Mouse (Mus musculus) midbrain, embryonic 12.5 days (tissue): ENCODE data around the gene Olfr1410. TPM values are rescaled to one million over a fixed set of nuclear protein-coding genes. Genes with fewer than 3 reads are reported as not detected.

Source experiments
- ATAC-seq: fragments of 200-750 bp; cut with Nextera tagmentation; 2 replicates; pipeline ENCODE4 v1.8.0; 2017; ENCODE audit warnings: low read depth, moderate TSS enrichment, moderate library complexity; ENCODE audit not compliant: low FRiP score
- H3K27ac ChIP-seq: fragments of 300-500 bp; sonication (generic); replicated peaks from 2 replicates; pipeline ENCODE4 v1.5.1; 2016; ENCODE audit warnings: mild to moderate bottlenecking
- H3K27me3 ChIP-seq: fragments of 300-500 bp; sonication (generic); 2 replicates; pipeline ENCODE4 v1.6.1; 2016; ENCODE audit warnings: mild to moderate bottlenecking
- H3K36me3 ChIP-seq: fragments of 300-500 bp; sonication (generic); 2 replicates; pipeline ENCODE4 v1.6.1; 2016
- H3K4me1 ChIP-seq: fragments of 300-500 bp; sonication (generic); 2 replicates; pipeline ENCODE4 v1.6.1; 2016
- H3K4me2 ChIP-seq: fragments of 300-500 bp; sonication (generic); replicated peaks from 2 replicates; pipeline ENCODE4 v1.6.1; 2016; ENCODE audit warnings: mild to moderate bottlenecking, moderate library complexity
- H3K4me3 ChIP-seq: fragments of 300-500 bp; sonication (generic); 2 replicates; pipeline ENCODE4 v1.5.1; 2016; ENCODE audit warnings: mild to moderate bottlenecking
- H3K9ac ChIP-seq: fragments of 300-500 bp; sonication (generic); replicated peaks from 2 replicates; pipeline ENCODE4 v1.6.1; 2016; ENCODE audit warnings: mild to moderate bottlenecking, moderate library complexity
- H3K9me3 ChIP-seq: fragments of 300-500 bp; sonication (generic); 2 replicates; pipeline ENCODE4 v1.6.1; 2016; ENCODE audit warnings: mild to moderate bottlenecking
- WGBS: fragments of 180-500 bp; shearing (Covaris S2); methylation state at CpG from one replicate; pipeline ENCODE4 v1.1.7; 2016; 5-methylcytosine and 5-hydroxymethylcytosine counted together
- polyA plus RNA-seq: library from polyadenylated mRNA; unstranded; fragments of >200 nt; fragmentation: Nextera tagmentation; extraction: Ambion mirVana; gene quantifications from 2 replicates; pipeline ENCODE4 v1.2.1, GENCODE M21; 2016

The Olfr1410 gene
- polyA plus RNA-seq, 1 experiment from 2014 or later, result not detected

DNA sequence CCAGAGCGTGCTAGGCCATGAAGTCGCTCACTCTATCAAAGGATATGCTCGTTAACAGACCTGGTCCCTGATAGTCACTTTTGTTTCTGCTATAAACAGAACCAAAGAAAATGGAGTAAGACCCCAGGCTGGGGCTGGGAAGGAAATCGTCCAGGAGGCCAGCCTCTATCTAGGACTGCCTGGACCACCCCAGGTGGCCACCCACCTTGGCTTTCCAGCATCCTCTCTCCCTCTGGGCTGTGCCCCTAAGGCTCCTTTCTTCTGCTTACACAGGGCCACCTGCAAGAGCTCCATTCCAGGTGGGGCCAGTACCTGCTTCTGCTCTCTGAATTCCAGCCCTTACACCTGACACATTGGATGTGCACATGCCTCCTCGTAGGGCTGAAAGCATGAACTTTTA, 26.6 kb downstream of the Olfr1410 start:
- H3K9ac ChIP-seq, result no peak overlapping the region
- peaks cover 6% of the 10 kb centered on the region; the same call in 1 of the 2 replicates for H3K4me1 ChIP-seq
- no peak overlapping the region for H3K4me2 ChIP-seq
- 85% methylated on average over 5 of the region's 5 CpGs for WGBS
- ATAC-seq, result no peak
- H3K27ac ChIP-seq, result no peak overlapping the region
- no peaks in the 10 kb centered on the region for H3K27me3 ChIP-seq
- H3K9me3 ChIP-seq, result no peaks in the 10 kb centered on the region
- H3K4me3 ChIP-seq, result no peak overlapping the region
- H3K36me3 ChIP-seq, result peaks cover 15% of the 10 kb centered on the region

DNA sequence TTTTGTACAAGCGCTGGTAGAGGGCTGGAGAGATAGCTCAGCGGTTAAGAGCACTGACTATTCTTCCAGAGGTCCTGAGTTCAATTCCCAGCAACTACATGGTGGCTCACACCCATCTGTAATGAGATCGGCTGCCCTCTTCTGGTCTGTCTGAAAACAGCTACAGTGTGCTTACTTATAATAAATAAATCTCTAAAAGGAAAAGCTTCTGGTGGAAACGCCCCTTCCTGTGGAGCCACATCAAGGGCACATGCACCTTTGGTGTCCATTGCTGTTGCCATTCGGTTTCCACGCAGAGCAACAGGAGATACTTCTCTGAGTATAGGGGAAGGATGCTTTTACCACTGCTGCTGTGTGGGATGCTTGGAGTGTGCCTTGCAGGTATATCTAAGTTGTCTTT, 27.4 kb downstream of the Olfr1410 start:
- H3K27ac ChIP-seq, result no peak overlapping the region
- no peak for ATAC-seq
- WGBS, result 67% methylated on average over 6 of the region's 6 CpGs

DNA sequence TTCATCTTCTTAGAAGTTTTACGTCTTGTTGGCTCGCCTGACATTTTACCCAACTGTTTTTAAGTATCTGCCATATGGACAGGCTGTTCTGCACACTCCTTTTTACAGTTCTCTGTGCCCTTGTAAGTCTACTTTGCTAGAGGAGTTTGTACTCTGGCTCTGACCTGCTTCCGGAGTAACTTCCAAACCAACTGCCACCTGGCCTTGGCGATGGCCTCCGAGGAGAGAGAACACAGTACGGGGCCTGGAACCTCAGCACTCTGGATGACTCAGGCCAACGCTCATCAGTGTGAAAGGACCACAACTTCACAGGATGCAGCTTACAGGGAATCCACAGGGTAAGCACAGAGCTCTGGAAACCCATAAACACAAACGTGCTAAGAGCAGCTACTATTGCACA, 28.1 kb downstream of the Olfr1410 start:
- H3K9me3 ChIP-seq, result no peaks in the 10 kb centered on the region
- H3K4me3 ChIP-seq, result no peak overlapping the region
- H3K4me1 ChIP-seq, result peaks cover 6% of the 10 kb centered on the region; the same call in 1 of the 2 replicates
- peaks cover 30% of the 10 kb centered on the region for H3K36me3 ChIP-seq
- H3K4me2 ChIP-seq, result no peak overlapping the region
- H3K27me3 ChIP-seq, result no peaks in the 10 kb centered on the region
- no peak overlapping the region for H3K27ac ChIP-seq
- 93% methylated on average over 8 of the region's 8 CpGs for WGBS
- ATAC-seq, result no peak
- H3K9ac ChIP-seq, result no peak overlapping the region

More for the DNA sequence above, 27.4 kb downstream of the Olfr1410 start:
- H3K36me3 ChIP-seq, result peaks cover 23% of the 10 kb centered on the region
- H3K4me3 ChIP-seq, result no peak overlapping the region
- H3K27me3 ChIP-seq, result no peaks in the 10 kb centered on the region
- H3K9ac ChIP-seq, result no peak overlapping the region
- H3K4me1 ChIP-seq, result peaks cover 6% of the 10 kb centered on the region; the same call in 1 of the 2 replicates
- H3K9me3 ChIP-seq, result no peaks in the 10 kb centered on the region
- no peak overlapping the region for H3K4me2 ChIP-seq

DNA sequence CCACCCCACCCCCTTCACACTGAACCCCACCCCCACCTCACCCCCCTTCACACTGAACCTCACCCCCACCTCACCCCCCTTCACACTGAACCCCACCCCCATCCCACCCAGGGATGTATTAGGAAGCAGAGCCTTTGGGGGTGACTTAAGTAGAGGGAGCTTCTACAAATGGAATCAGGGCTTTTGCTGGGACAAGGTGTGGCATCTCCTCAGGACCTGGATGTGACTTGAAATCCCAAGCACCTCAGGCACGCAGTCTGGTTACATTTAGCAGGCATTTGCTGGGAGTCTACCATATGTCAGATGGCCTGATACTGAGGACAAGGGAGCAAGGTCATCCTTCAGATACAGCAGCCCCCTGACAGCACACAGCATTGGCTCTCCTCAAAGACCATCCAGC, 29.0 kb downstream of the Olfr1410 start:
- Histone ChIP-seq H3K27ac (peak overlapping the region; percentile 52; the same call in 1 of the 2 replicates), H3K9me3 (no peaks in the 10 kb centered on the region)

DNA sequence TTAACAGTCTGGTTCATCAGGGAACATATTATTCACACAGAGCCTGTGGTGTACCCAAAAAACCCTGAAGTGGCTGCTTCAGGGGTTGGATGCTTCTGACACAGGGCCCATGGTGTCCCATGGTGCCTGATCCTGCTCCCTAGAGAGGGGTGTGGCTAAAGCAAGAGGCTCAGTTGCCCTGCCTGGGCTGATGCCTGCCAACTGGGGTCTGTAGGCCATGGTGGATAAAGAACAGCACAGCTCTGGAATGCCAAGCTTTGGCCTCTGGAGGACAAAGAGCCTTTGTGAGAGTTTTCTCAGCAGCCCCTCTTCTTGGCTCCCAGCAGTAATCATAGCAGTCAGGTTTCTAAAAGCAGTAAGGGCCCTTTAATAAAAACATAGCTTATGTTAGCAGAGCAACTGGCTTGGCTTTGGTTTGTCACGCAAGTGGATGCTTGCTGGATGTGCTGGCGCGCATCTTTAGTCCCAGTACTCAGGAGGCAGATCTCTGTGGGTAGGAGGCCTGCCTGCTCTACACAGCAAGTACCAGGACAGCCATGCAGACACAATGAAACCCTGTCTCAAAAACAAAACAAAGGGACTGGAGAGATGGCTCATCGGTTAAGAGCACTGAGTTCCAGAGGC, 29.5 kb downstream of the Olfr1410 start:
- peaks cover 9% of the 10 kb centered on the region for H3K4me1 ChIP-seq
- peak; percentile 54; the same call in 1 of the 2 replicates for ATAC-seq
- H3K9me3 ChIP-seq, result no peaks in the 10 kb centered on the region
- H3K27me3 ChIP-seq, result no peaks in the 10 kb centered on the region
- WGBS, result 74% methylated on average over 4 of the region's 4 CpGs
- H3K4me3 ChIP-seq, result no peak overlapping the region
- peaks cover 38% of the 10 kb centered on the region for H3K36me3 ChIP-seq
- H3K9ac ChIP-seq, result no peak overlapping the region
- peak overlapping the region; percentile 52 for H3K27ac ChIP-seq
- H3K4me2 ChIP-seq, result no peak overlapping the region

More for the DNA sequence above, 29.0 kb downstream of the Olfr1410 start:
- ATAC-seq, result no peak
- H3K27me3 ChIP-seq, result no peaks in the 10 kb centered on the region
- 82% methylated on average over 1 of the region's 1 CpGs for WGBS
- H3K9ac ChIP-seq, result no peak overlapping the region
- no peak overlapping the region for H3K4me3 ChIP-seq
- no peak overlapping the region for H3K4me2 ChIP-seq
- H3K36me3 ChIP-seq, result peaks cover 38% of the 10 kb centered on the region
- H3K4me1 ChIP-seq, result peaks cover 6% of the 10 kb centered on the region; the same call in 1 of the 2 replicates

DNA sequence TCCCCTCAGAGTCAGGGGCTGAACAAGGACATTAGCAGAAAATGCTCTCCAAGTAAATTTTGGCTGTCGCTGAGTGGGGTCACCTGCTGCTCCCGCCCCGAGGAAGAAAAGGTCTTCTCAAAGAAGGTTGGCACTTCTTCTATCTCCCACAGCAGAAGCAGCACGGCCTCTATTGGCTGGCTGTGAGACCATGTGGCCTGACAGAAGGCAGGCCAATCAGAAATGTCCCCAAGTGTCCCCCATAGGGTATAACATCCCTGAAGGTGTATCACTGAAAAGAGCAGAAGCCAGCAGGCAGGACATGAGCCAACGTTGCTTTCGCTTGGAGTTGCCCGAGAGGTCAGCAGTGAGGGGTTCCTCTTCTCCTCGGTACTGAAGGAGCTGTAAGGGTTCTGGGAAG, 30.4 kb downstream of the Olfr1410 start:
- 84% methylated on average over 8 of the region's 8 CpGs for WGBS
- peaks cover 18% of the 10 kb centered on the region for H3K4me1 ChIP-seq
- H3K9me3 ChIP-seq, result no peaks in the 10 kb centered on the region
- H3K4me2 ChIP-seq, result no peak overlapping the region
- H3K9ac ChIP-seq, result no peak overlapping the region
- H3K27me3 ChIP-seq, result no peaks in the 10 kb centered on the region
- ATAC-seq, result no peak
- H3K27ac ChIP-seq, result no peak overlapping the region; the same call in 1 of the 2 replicates
- H3K4me3 ChIP-seq, result no peak overlapping the region
- H3K36me3 ChIP-seq, result peaks cover 38% of the 10 kb centered on the region

DNA sequence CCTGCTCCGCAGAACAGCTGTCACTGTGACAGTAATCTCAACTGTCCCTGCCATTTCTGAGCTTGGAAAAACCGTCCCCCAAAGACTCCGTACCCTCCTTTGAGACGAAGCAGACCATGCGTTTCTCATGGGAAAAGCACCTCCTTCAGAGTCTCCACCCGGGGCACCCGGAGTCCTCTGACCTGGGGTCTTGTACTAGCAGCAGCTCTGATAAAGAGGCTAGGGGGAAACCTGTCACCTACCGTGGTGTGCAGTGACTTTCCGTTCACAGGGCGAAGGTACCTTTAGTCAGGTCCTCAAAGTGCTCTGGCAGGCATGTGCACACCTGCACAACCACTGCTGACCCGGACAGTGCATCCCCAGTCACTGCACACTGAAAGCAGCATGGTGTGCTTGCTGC, 31.1 kb downstream of the Olfr1410 start:
- peaks cover 21% of the 10 kb centered on the region for H3K4me1 ChIP-seq
- 92% methylated on average over 11 of the region's 11 CpGs for whole genome bisulfite sequencing
- no peak overlapping the region for H3K4me3 ChIP-seq
- ATAC-seq, result no peak
- H3K27me3 ChIP-seq, result no peaks in the 10 kb centered on the region
- H3K4me2 ChIP-seq, result no peak overlapping the region
- no peaks in the 10 kb centered on the region for H3K9me3 ChIP-seq
- no peak overlapping the region for H3K9ac ChIP-seq
- no peak overlapping the region for H3K27ac ChIP-seq
- peaks cover 38% of the 10 kb centered on the region for H3K36me3 ChIP-seq

DNA sequence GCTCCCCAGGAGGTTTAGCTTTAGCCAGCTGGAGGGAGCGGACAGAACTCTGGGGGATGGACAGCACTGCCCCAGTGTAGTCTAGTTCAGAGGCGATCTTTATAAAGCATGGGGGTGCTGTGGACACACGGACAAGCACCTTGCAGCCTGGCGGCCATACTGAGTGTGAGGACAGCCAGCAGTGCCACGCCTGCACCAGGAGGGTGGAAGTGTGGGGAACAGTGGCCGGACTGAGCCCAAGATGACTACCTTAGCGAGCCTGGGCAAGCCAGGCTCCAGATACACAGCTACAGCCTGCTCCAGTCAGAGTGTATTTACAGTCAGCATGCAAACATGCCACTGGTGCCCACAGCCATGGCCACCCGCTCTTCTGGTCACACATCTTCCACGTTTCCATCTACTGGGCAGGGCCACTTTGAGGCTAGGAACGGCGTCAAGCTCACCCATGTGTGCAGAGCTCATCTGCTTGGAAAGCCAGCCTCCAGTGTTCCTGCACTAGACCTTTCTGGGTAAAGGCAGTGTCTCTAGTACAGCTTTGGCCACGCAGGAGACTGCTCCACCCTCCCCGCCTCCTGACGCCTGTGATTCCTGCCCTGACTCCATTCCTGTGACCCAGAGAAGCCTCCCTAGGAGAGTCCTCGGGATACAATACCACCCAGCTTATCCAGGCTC, 32.1 kb downstream of the Olfr1410 start:
- no peak overlapping the region for H3K27ac ChIP-seq
- no peak overlapping the region for H3K4me2 ChIP-seq
- 0 out of 2 replicates have a peak overlapping the region, but pooled peaks have one; percentile 5 for H3K9ac ChIP-seq
- WGBS, result 89% methylated on average over 15 of the region's 15 CpGs
- no peak overlapping the region for H3K4me3 ChIP-seq
- peaks cover 27% of the 10 kb centered on the region for H3K4me1 ChIP-seq
- no peaks in the 10 kb centered on the region for H3K9me3 ChIP-seq
- H3K27me3 ChIP-seq, result no peaks in the 10 kb centered on the region
- no peak for ATAC-seq
- peaks cover 38% of the 10 kb centered on the region for H3K36me3 ChIP-seq

DNA sequence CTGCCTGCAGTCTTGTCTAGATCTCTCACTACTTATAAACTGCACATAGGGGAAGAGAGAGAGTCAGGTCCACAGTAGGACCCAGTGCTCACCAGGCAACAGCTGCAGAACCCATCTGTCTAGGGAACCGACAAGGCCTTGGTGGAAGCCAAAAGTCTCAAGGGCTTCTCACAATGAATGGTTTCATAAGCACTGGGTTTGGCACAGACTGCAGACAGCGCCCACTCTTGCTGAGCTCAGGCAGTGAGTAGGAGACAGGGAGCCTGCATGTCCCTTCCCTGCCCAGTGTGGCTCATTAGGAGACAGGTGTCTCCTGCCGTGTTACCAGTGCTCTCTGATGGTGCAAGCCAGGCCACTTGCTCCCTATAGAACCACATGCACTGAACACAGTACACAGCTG, 32.6 kb downstream of the Olfr1410 start:
- Histone ChIP-seq H3K4me3 (no peak overlapping the region), H3K27me3 (no peaks in the 10 kb centered on the region), H3K4me1 (peaks cover 27% of the 10 kb centered on the region), H3K4me2 (no peak overlapping the region), H3K27ac (no peak overlapping the region), H3K9ac (no peak overlapping the region), H3K9me3 (no peaks in the 10 kb centered on the region), H3K36me3 (peaks cover 38% of the 10 kb centered on the region)
- 95% methylated on average over 3 of the region's 3 CpGs for WGBS
- ATAC-seq, result no peak

DNA sequence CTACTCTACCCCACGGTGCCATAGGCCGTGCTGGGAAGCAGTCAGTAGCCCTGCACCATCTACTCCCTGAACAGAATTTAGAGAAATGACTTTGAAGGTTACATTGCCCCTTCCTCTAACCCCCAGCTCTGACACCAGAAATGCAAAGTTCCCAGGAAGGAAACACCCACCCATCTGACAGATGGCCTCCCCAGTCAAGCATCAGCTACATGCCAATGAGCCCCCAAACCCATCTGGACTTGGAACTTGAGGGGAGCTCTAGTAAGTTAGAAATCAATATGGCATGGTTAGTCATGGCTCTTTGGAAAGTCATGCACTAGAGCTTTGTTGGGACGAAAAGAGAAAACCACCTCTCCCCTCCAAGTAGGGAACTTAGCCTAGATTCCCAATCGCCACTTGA, 33.2 kb downstream of the Olfr1410 start:
- Histone ChIP-seq H3K9me3 (no peaks in the 10 kb centered on the region), H3K27me3 (no peaks in the 10 kb centered on the region), H3K36me3 (peaks cover 38% of the 10 kb centered on the region), H3K9ac (no peak overlapping the region), H3K4me1 (peaks cover 27% of the 10 kb centered on the region), H3K4me2 (no peak overlapping the region), H3K27ac (no peak overlapping the region), H3K4me3 (no peak overlapping the region)
- 96% methylated on average over 4 of the region's 4 CpGs for WGBS
- no peak for ATAC-seq

DNA sequence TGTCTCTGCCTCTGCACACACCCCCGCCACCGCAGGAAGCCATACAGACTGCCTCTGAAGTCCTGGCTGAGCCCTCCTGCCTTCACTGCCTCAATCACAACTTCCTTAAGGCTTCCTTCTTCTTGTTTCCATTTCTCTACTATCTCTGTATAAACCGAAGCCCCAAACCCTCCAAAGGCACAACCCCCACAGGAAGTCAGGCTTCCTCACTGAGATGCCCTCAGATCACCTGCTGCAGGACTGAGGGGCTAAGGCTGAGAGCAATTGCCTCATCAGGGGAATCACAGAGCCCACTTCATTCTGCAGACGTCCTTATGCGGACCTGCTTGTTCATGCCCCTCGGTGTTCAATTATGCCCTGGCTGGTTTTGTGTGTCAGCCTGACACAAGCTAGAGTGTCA, 34.8 kb downstream of the Olfr1410 start:
- H3K9me3 ChIP-seq, result no peaks in the 10 kb centered on the region
- H3K27ac ChIP-seq, result no peak overlapping the region
- H3K9ac ChIP-seq, result peak overlapping the region; percentile 89; the same call in 1 of the 2 replicates
- H3K36me3 ChIP-seq, result peaks cover 38% of the 10 kb centered on the region
- H3K4me2 ChIP-seq, result peak overlapping the region; percentile 99
- no peak for ATAC-seq
- WGBS, result 90% methylated on average over 6 of the region's 6 CpGs
- 0 out of 2 replicates have a peak, but pooled peaks cover 1% of the 10 kb centered on the region for H3K27me3 ChIP-seq
- peaks cover 21% of the 10 kb centered on the region for H3K4me1 ChIP-seq
- H3K4me3 ChIP-seq, result peak overlapping the region; percentile 91; the same call in 1 of the 2 replicates

DNA sequence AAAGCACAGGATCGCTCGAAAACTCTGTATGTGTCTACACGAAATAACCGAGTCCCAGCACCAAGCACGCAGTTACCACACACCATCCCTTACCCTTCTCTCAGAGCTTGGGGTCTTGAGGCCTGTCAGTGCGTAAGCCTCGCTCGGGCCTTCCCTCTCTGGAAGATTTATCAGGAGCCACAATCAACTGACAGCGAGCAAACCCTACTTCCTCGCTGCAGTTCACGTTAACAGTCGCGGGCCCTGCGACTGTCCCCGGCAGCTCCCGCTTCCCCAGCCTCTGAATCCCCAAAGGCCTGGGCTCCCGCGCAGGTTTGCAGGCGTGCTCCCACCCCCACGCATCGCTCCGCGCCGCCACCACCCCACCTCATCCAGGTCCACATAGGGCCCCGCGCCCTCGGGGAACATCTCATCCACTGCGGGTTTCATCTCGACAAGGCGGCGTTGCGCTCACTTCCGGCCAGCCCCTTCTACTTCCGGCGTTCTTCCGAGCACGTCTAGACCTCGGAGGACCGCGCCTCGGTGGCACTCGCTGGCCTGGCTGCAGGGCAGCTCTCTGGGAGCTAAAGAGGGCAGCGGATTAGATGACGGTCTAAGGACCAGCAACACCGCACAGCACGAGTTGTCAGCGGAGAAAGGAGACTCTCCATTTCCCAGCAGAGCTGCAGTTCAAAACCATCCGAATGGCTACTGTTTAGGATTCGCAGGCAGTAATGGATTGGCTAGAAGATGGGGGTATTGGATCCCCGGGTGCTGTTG, 36.1 kb downstream of the Olfr1410 start, which contains the start of gene Cops9:
TSS of gene Cops9 (minus strand) at position 472 of the 759 bp plus-strand sequence.
- WGBS, result 2% methylated on average over 50 of the region's 50 CpGs
- H3K27me3 ChIP-seq, result peaks cover 14% of the 10 kb centered on the region; the same call in 1 of the 2 replicates
- peak within 1 kb of the TSS; percentile 91 for H3K4me3 ChIP-seq
- peak within 1 kb of the TSS; percentile 64 for H3K27ac ChIP-seq
- peak within 1 kb of the TSS; percentile 99 for H3K4me2 ChIP-seq
- no peaks in the 10 kb centered on the region for H3K9me3 ChIP-seq
- peaks cover 28% of the 10 kb centered on the region for H3K36me3 ChIP-seq
- H3K9ac ChIP-seq, result peak within 1 kb of the TSS; percentile 89
- peak; percentile 94 for ATAC-seq
- H3K4me1 ChIP-seq, result peaks cover 21% of the 10 kb centered on the region
